7 mouse cellular contexts compared by ENCODE assay signal in genomic region chr6:97178491-97179366, GRCm38 (mm10). TPM values are rescaled to one million over a fixed set of nuclear protein-coding genes. Genes with fewer than 3 reads are reported as not detected.
A peak's percentile ranks its signal among the peaks of the same experiment; 100 is the strongest.
DNase-seq lines count a peak whose midpoint lies in the region; ATAC-seq and TF ChIP-seq lines count a peak whose summit lies in the region.

TSS of gene Tmf1 (minus strand) at chr6:97179122.

- peak; percentile 99 for ATAC-seq in intestine, postnatal 0 days
- ATAC-seq in midbrain, embryonic 12.5 days (ENCODE audit: low FRiP score, low read depth): peak; percentile 96

- H3K9me3 ChIP-seq in intestine, postnatal 0 days (ENCODE audit: control insufficient read depth): no peaks in the 10 kb centered on the region
- H3K9me3 ChIP-seq in midbrain, embryonic 12.5 days: no peaks in the 10 kb centered on the region

- under 1% methylated on average over 80 of the region's 80 CpGs for WGBS in intestine, postnatal 0 days
- under 1% methylated on average over 63 of the region's 80 CpGs for WGBS in midbrain, embryonic 12.5 days
- WGBS in small intestine, adult 2 months: under 1% methylated on average over 80 of the region's 80 CpGs

- peak; percentile 94 for DNase-seq in adrenal gland, adult 8-10 months
- peak; percentile 90 for DNase-seq in embryo, embryonic 9.5 days (ENCODE audit: extremely low spot score)
- peak; percentile 50 for DNase-seq in gonadal fat pad, adult 2 months (ENCODE audit: low read depth)
- peak; percentile 95 for DNase-seq in left cerebral cortex, postnatal 4 days

- peak within 1 kb of the TSS; percentile 76 for H3K4me3 ChIP-seq in intestine, postnatal 0 days (ENCODE audit: low read depth, low read length)
- peak within 1 kb of the TSS; percentile 93 for H3K4me3 ChIP-seq in midbrain, embryonic 12.5 days
- peak within 1 kb of the TSS; percentile 81 for H3K4me3 ChIP-seq in small intestine, adult 2 months (ENCODE audit: low read depth, low read length)

- no peaks in the 10 kb centered on the region for H3K27me3 ChIP-seq in intestine, postnatal 0 days (replicated peaks; ENCODE audit: control insufficient read depth, insufficient read depth, low read length)
- peaks cover 8% of the 10 kb centered on the region; the same call in 1 of the 2 replicates for H3K27me3 ChIP-seq in midbrain, embryonic 12.5 days
- no peaks in the 10 kb centered on the region for H3K27me3 ChIP-seq in small intestine, adult 2 months (ENCODE audit: control insufficient read depth, insufficient read depth, low read length)

- peak within 1 kb of the TSS; percentile 92 for H3K27ac ChIP-seq in intestine, postnatal 0 days (ENCODE audit: low read depth, low read length)
- peak within 1 kb of the TSS; percentile 95 for H3K27ac ChIP-seq in midbrain, embryonic 12.5 days (replicated peaks)
- H3K27ac ChIP-seq in small intestine, adult 2 months (ENCODE audit: insufficient read depth, low read depth, low read length): peak within 1 kb of the TSS; percentile 77

- peaks cover 9% of the 10 kb centered on the region; the same call in 1 of the 2 replicates for H3K36me3 ChIP-seq in intestine, postnatal 0 days (ENCODE audit: control insufficient read depth, insufficient read depth)
- peaks cover 8% of the 10 kb centered on the region for H3K36me3 ChIP-seq in midbrain, embryonic 12.5 days
- H3K36me3 ChIP-seq in small intestine, adult 2 months (ENCODE audit: control insufficient read depth, insufficient read depth, low read length): peaks cover 15% of the 10 kb centered on the region

- intact Hi-C loops in left cerebral cortex, postnatal 4 days (cut with DNase I): no loop called here

- peak; percentile 69 for TF ChIP-seq POLR2A in small intestine, adult 2 months (IDR thresholded peaks at IDR 0.05; ENCODE audit: low read depth, low read length)

- peaks cover 3% of the 10 kb centered on the region; the same call in 1 of the 2 replicates for H3K4me1 ChIP-seq in intestine, postnatal 0 days (replicated peaks; ENCODE audit: control insufficient read depth, insufficient read depth, low read length)
- H3K4me1 ChIP-seq in midbrain, embryonic 12.5 days: peaks cover 15% of the 10 kb centered on the region
- no peaks in the 10 kb centered on the region for H3K4me1 ChIP-seq in small intestine, adult 2 months (ENCODE audit: control insufficient read depth, insufficient read depth, insufficient read length, low read length)

- peak within 1 kb of the TSS; percentile 97 for H3K9ac ChIP-seq in intestine, postnatal 0 days (ENCODE audit: low read depth, low read length)
- H3K9ac ChIP-seq in midbrain, embryonic 12.5 days (replicated peaks): peak within 1 kb of the TSS; percentile 94

- 0 out of 2 replicates have a peak, but pooled peaks have one; percentile 2 for TF ChIP-seq CTCF in intestine, postnatal 0 days (IDR thresholded peaks at IDR 0.05; ENCODE audit: low read depth)
- no peak for TF ChIP-seq CTCF in small intestine, adult 2 months (IDR thresholded peaks at IDR 0.05; ENCODE audit: extremely low read depth, insufficient read length, insufficient replicate concordance, low read depth, low read length)

- peak within 1 kb of the TSS; percentile 76 for H3K4me2 ChIP-seq in intestine, postnatal 0 days (replicated peaks; ENCODE audit: low read depth)
- H3K4me2 ChIP-seq in midbrain, embryonic 12.5 days (replicated peaks): peak within 1 kb of the TSS; percentile 70

RNA-seq across cellular contexts. Expression of gene Tmf1, which starts in this region (rescaled TPM):
- 10 to 100 TPM; 45.7 to 50.8 (median 47.5) TPM for total RNA-seq in adrenal gland, adult 8-10 months (2022)
- polyA plus RNA-seq in gonadal fat pad, adult 2 months (2012; rRNA removed): 5.5 and 8.5 TPM in 2 replicates
- 42.1 and 46.0 TPM in 2 replicates for polyA plus RNA-seq in intestine, postnatal 0 days (2015; fragmentation: Nextera tagmentation; extraction: Ambion mirVana)
- 10 to 100 TPM; 47.4 to 51.6 TPM for total RNA-seq in left cerebral cortex, postnatal 4 days (2021)
- polyA plus RNA-seq in midbrain, embryonic 12.5 days (2016; fragmentation: Nextera tagmentation; extraction: Ambion mirVana): 34.3 and 35.8 TPM in 2 replicates
- polyA plus RNA-seq in small intestine, adult 2 months (2012; rRNA removed): 1.2 and 2.3 TPM in 2 replicates

Comparison
In these comparisons a context has a peak if more than half of its experiments do, and no peak if none do; other contexts are left out.
1. Peak in every context shown above with its lines: DNase-seq, ATAC-seq, H3K4me3 ChIP-seq and H3K27ac ChIP-seq.